7 mouse cellular contexts compared by ENCODE assay signal in genomic region chr4:82504015-82504283, GRCm38 (mm10).
A peak's percentile ranks its signal among the peaks of the same experiment; 100 is the strongest.
DNase-seq lines count a peak whose midpoint lies in the region; ATAC-seq and TF ChIP-seq lines count a peak whose summit lies in the region.

No protein-coding gene starts in this region.

- no peak for TF ChIP-seq POLR2A in liver, adult 2 months (IDR thresholded peaks at IDR 0.05; ENCODE audit: extremely low read depth, insufficient read depth, low read length)

- 2% methylated on average over 10 of the region's 10 CpGs for WGBS in liver, adult 2 months
- WGBS in forebrain, embryonic 10.5 days: 2% methylated on average over 10 of the region's 10 CpGs
- 3% methylated on average over 10 of the region's 10 CpGs for WGBS in limb, embryonic 10.5 days
- 2% methylated on average over 10 of the region's 10 CpGs for WGBS in neural tube, embryonic 15.5 days

- no peaks in the 10 kb centered on the region for H3K27me3 ChIP-seq in liver, adult 2 months (ENCODE audit: control insufficient read depth, insufficient read depth, low read length)
- H3K27me3 ChIP-seq in forebrain, embryonic 10.5 days (ENCODE audit: poor library complexity, severe bottlenecking): peaks cover 38% of the 10 kb centered on the region
- H3K27me3 ChIP-seq in limb, embryonic 10.5 days (ENCODE audit: low read depth, poor library complexity, severe bottlenecking): no peaks in the 10 kb centered on the region
- H3K27me3 ChIP-seq in neural tube, embryonic 15.5 days (replicated peaks): no peaks in the 10 kb centered on the region

- peak overlapping the region; percentile 99 for H3K4me3 ChIP-seq in liver, adult 2 months (ENCODE audit: insufficient read depth, low read depth, low read length)
- peak overlapping the region; percentile 83 for H3K4me3 ChIP-seq in forebrain, embryonic 10.5 days
- H3K4me3 ChIP-seq in limb, embryonic 10.5 days: peak overlapping the region; percentile 86
- peak overlapping the region; percentile 73 for H3K4me3 ChIP-seq in neural tube, embryonic 15.5 days (replicated peaks)

- H3K9ac ChIP-seq in liver, adult 2 months (ENCODE audit: low read depth, low read length): peak overlapping the region; percentile 99
- peak overlapping the region; percentile 91 for H3K9ac ChIP-seq in neural tube, embryonic 15.5 days (replicated peaks)

- H3K9me3 ChIP-seq in forebrain, embryonic 10.5 days: no peaks in the 10 kb centered on the region
- no peaks in the 10 kb centered on the region for H3K9me3 ChIP-seq in limb, embryonic 10.5 days (replicated peaks)
- no peaks in the 10 kb centered on the region for H3K9me3 ChIP-seq in neural tube, embryonic 15.5 days (replicated peaks)

- peak; percentile 54 for DNase-seq in liver, adult 2 months (ENCODE audit: extremely low read depth, low read depth, low spot score)
- DNase-seq in liver: no peak
- no peak for DNase-seq in forebrain, embryonic 10.5 days (ENCODE audit: extremely low spot score, low spot score)
- DNase-seq in limb, embryonic 10.5 days (ENCODE audit: low spot score): no peak
- DNase-seq in urinary bladder, postnatal 36 days (ENCODE audit: low spot score in 2 of 2): no peak
- DNase-seq in left cerebral cortex, adult 18-20 months (ENCODE audit: low spot score in 2 of 2): no peak

- peaks cover 18% of the 10 kb centered on the region for H3K4me1 ChIP-seq in liver, adult 2 months (ENCODE audit: control insufficient read depth, insufficient read depth, low read length)
- peaks cover 78% of the 10 kb centered on the region for H3K4me1 ChIP-seq in forebrain, embryonic 10.5 days
- peaks cover 37% of the 10 kb centered on the region for H3K4me1 ChIP-seq in limb, embryonic 10.5 days
- peaks cover 26% of the 10 kb centered on the region; the same call in 1 of the 2 replicates for H3K4me1 ChIP-seq in neural tube, embryonic 15.5 days

- no peak for ATAC-seq in neural tube, embryonic 15.5 days (ENCODE audit: low FRiP score)

- no peaks in the 10 kb centered on the region for H3K36me3 ChIP-seq in liver, adult 2 months (ENCODE audit: control insufficient read depth, insufficient read depth, low read length)
- H3K36me3 ChIP-seq in forebrain, embryonic 10.5 days (replicated peaks): no peaks in the 10 kb centered on the region
- H3K36me3 ChIP-seq in limb, embryonic 10.5 days: 0 out of 2 replicates have a peak, but pooled peaks cover 2% of the 10 kb centered on the region
- H3K36me3 ChIP-seq in neural tube, embryonic 15.5 days: no peaks in the 10 kb centered on the region

- H3K4me2 ChIP-seq in neural tube, embryonic 15.5 days: peak overlapping the region; percentile 93

- H3K79me2 ChIP-seq in liver, adult 2 months (ENCODE audit: control insufficient read depth, insufficient read depth, low read length): peaks cover 17% of the 10 kb centered on the region

- no peak for TF ChIP-seq CTCF in liver, adult 2 months (IDR thresholded peaks at IDR 0.05; ENCODE audit: low read depth, low read length)

- peak overlapping the region; percentile 95 for H3K27ac ChIP-seq in liver, adult 2 months (replicated peaks; ENCODE audit: insufficient read depth, low read depth, low read length)
- peak overlapping the region; percentile 99 for H3K27ac ChIP-seq in forebrain, embryonic 10.5 days
- peak overlapping the region; percentile 100 for H3K27ac ChIP-seq in limb, embryonic 10.5 days
- peak overlapping the region; percentile 98 for H3K27ac ChIP-seq in neural tube, embryonic 15.5 days (replicated peaks)
